Mouse (Mus musculus): Measurements from ENCODE around the gene Dennd4c. TPM values are rescaled to one million over a fixed set of nuclear protein-coding genes. Genes with fewer than 3 reads are reported as not detected.

Dennd4c gene
- polyA plus RNA-seq (2021): 14.4 TPM

DNA sequence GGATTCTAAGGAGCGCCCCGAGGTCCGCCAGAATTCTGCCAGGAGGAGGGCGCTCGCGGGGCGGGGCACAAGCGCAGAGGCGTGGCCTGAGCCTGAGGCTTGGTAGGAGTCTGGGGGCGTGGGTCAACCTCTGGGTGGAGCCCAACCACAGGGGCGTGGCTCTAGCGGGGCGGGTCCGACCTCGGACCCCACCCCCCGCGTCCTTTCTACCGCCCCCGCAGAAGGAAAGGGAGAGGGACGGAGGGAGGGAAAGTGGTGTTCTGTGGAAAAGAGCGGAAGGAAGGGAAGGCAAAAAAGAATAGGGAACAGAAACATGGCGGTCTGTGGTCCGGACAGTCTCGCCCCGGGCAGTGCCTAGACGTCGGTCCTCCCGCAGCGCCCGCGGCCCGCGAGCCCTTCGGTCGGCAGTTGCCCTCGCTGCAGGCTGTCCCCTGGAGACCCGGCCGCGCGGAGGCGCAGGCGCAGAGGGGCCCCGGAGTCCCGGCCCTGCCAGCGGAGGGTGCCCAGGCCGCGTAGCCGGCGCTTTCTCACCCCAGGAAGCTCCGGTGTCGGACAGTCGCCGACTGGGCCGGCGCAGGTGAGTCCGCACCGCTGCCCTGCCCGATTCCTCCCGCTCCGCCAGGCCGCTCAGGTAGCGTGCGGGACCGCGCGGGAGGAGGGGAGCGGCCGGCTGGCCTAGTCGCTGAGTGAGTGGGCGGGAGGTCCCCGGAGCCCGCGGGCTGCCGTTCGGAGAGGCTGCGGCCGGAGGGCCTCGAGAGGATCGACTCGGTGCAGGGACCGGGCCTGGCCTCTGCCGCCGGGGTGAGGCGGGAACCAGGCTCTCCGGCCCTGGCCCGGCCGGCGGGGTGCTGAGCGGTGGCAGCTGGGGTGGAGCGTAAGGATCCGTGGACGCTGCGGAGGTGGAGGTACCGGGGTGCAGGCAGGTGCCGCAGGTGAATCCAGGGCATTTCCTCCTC lies at the start of gene Dennd4c:
TSS of gene Dennd4c (plus strand) at position 220 of the 956 bp plus-strand sequence.
- POLR2A ChIA-PET: interaction anchor here (0.6 kb wide), 2 partner anchors 29 to 67 kb away, joined by 3 read pairs; no protein-coding TSS in a partner anchor
- ATAC-seq: peak; percentile 95
- no peak for TF ChIP-seq CTCF (IDR thresholded peaks at IDR 0.05)
- in situ Hi-C loops (cut with MboI; ENCODE audit: low pct_unique_long_range_greater_than_20kb): no loop called here
- H3K27me3 ChIP-seq: no peaks in the 10 kb centered on the region
- DNase-seq (ENCODE audit: low read depth, low spot score): peak; percentile 69
- CTCF ChIA-PET: interaction anchor here (1.1 to 1.5 kb wide), 2 partner anchors 13 to 52 kb away, joined by 3 to 4 read pairs; no protein-coding TSS in a partner anchor

DNA sequence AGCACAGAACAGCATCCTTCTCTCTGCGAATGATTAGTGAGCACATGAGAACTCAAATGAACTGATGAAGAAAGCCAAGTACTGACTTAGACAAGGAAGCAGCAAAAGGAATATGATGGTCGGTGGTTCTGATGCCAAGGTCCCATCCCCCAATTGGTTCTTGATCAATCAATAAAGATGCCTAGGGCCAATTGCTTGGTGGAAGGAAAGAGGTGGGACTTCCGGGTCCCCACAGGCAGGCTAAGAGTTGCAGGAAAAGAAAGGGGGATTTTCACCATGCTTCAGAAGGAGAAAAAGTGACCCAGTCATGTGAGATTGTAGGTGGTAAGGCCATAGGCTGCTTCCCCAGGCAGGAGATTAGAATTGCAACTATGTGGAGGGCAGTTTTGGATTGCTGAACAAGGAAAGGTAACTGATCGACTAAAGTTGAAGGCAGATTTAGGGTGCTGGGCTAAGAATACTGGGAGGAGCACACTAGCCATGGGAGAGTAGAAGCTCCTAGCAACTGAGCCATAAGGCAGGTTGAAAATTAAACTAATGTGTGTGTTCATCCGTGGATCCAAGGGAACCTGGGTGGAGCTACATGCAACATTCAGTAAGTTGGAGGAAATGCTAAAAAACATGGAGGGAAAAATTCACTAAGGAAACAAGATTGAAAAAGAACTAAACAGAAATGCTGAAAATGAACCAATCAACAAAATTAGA lies 49.0 kb upstream of the Dennd4c start:
- H3K27me3 ChIP-seq: no peaks in the 10 kb centered on the region
- ChIA-PET CTCF (no interaction called here), POLR2A (no interaction called here)
- DNase-seq (ENCODE audit: low read depth, low spot score) (no peak), ATAC-seq (no peak)
- no peak for TF ChIP-seq CTCF (IDR thresholded peaks at IDR 0.05)
- in situ Hi-C loops (cut with MboI; ENCODE audit: low pct_unique_long_range_greater_than_20kb): loop anchor here (5.0 to 10.0 kb wide), 3 partner anchors 47 to 865 kb away; partner anchors contain the start of gene Rraga

DNA sequence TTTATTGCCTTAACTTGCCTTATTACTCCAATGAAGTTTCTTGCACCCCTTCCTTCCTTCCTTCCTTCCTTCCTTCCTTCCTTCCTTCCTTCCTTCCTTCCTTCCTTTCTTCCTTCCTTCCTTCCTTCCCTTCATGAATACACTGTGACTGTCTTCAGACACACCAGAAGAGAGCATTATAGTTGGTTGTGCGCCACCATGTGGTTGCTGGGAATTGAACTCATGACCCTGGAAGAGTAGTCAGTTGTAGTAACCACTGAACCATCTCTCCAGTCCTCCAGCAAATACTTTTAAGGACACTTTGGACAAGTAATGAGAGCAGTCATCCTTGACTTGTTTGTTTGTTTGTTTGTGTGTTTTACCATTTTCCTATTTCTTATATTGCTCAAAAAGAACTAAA lies 39.6 kb upstream of the Dennd4c start:
- ChIA-PET CTCF (no interaction called here), POLR2A (no interaction called here)
- in situ Hi-C loops (cut with MboI; ENCODE audit: low pct_unique_long_range_greater_than_20kb): no loop called here
- ATAC-seq: no peak
- DNase-seq (ENCODE audit: low read depth, low spot score): no peak
- no peak for TF ChIP-seq CTCF (IDR thresholded peaks at IDR 0.05)
- H3K27me3 ChIP-seq: no peaks in the 10 kb centered on the region

DNA sequence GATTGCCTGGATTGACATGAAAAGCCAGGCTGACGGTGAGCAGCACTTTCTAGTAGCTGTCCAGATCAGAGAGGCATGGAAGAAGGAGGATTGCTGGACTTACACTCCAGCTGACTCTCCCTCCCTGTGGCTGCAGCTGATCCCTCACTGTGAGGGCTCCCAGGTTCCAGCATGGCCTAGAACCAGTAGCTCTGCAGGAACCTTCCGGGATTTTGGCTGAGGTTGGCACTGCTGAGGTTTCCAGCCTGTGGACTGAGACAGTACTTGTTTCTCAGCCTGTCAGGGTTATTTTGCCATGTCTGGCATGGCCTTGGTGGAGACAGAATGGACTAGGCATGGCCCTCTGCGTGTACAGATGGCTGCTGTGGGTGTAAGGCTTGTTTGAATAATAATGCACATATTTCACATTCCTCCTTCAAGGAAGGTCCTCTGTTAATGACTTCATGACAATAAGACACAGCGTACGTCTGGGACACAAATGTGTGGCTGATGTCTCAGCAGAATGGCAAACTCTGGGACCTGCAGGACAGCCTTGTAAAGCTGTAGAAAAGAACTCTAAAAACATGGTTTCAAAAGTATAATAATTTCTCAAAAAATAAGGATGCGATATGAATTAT lies 38.2 kb upstream of the Dennd4c start:
- no peaks in the 10 kb centered on the region for H3K27me3 ChIP-seq
- no peak for TF ChIP-seq CTCF (IDR thresholded peaks at IDR 0.05)
- no peak for ATAC-seq
- ChIA-PET POLR2A (interaction anchor here (1.2 kb wide), 1 partner anchor 57 kb away, joined by 4 read pairs; no protein-coding TSS in a partner anchor), CTCF (no interaction called here)
- in situ Hi-C loops (cut with MboI; ENCODE audit: low pct_unique_long_range_greater_than_20kb): no loop called here
- no peak for DNase-seq (ENCODE audit: low read depth, low spot score)

DNA sequence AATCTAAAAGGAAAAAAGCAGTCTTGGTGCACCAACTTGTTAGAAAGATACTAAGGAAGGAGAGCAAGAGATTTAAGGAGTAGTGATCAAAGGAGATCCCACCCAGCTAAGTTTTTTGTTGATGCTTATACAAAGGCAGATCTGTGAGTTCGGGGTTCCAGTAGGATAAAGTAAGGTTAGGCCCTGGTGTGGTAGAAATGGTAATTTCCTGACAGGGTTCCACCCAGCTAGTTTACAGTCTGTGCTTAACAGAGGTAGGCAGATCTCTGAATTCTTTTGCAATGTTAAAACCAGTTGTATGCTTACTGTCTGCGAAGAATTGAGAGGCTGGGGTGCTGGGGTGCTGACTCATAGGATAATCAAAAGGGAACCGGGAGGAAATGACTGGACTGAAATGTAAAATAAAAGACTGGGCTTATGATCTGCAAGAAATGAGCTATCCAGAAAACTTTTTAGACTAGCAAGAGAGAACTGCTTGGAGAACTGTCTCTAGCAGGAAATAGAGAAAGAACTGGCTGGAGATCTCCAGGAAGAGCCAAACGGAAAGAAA lies 37.6 kb upstream of the Dennd4c start:
- no peak for ATAC-seq
- ChIA-PET CTCF (no interaction called here), POLR2A (interaction anchor here (1.2 kb wide), 1 partner anchor 57 kb away, joined by 4 read pairs; no protein-coding TSS in a partner anchor)
- no peaks in the 10 kb centered on the region for H3K27me3 ChIP-seq
- no peak for DNase-seq (ENCODE audit: low read depth, low spot score)
- in situ Hi-C loops (cut with MboI; ENCODE audit: low pct_unique_long_range_greater_than_20kb): no loop called here
- no peak for TF ChIP-seq CTCF (IDR thresholded peaks at IDR 0.05)

DNA sequence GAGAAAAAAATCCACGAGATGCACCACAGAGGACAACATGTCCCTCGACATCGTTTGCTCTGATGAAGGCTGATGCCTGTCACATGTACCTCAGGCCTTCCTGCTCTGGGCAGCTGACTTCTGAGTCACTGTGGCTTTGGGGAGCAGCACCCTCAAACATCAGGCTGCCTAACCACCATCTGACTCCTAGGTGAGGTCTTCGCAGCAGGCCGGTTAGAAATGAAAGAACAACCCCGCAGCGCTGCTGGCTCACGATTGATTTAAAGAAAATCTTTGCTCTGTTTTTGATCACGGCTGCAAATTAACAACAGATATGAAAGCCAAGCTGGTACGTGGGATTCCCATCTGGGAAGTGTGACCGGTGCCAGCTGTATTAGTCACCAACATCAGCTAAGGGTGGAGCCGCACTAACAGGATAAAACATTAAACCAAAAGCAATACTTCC lies 35.6 kb upstream of the Dennd4c start:
- in situ Hi-C loops (cut with MboI; ENCODE audit: low pct_unique_long_range_greater_than_20kb): no loop called here
- ATAC-seq (peak; percentile 66), DNase-seq (ENCODE audit: low read depth, low spot score) (no peak)
- CTCF ChIA-PET: interaction anchor here (1.0 kb wide), 1 partner anchor 40 kb away, joined by 3 read pairs; no protein-coding TSS in a partner anchor
- POLR2A ChIA-PET: interaction anchor here (0.6 kb wide), 1 partner anchor 144 kb away, joined by 3 read pairs; no protein-coding TSS in a partner anchor
- no peaks in the 10 kb centered on the region for H3K27me3 ChIP-seq
- TF ChIP-seq CTCF (IDR thresholded peaks at IDR 0.05): no peak

DNA sequence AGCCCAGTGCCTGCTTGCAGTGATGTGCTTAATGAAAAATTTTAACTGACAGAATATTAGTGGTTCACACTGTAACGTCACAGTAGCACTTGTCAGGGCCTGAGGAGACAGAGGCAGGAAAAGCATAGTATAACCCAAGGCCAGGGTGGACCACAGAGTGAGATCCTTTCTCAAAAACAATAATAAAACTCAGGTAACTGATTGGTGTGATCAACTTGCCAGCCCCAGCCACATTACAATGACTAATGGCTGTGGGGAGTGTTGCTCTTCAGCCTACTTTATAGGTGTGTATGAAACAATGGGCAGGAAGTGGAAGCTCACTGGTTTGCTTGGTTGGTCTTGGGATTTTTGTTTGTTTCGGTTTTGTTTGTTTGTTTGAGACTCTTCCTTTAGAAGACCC lies 34.8 kb upstream of the Dennd4c start:
- TF ChIP-seq CTCF (IDR thresholded peaks at IDR 0.05): no peak
- CTCF ChIA-PET: interaction anchor here (1.0 kb wide), 1 partner anchor 39 kb away, joined by 3 read pairs; no protein-coding TSS in a partner anchor
- no peak for ATAC-seq
- in situ Hi-C loops (cut with MboI; ENCODE audit: low pct_unique_long_range_greater_than_20kb): no loop called here
- H3K27me3 ChIP-seq: no peaks in the 10 kb centered on the region
- DNase-seq (ENCODE audit: low read depth, low spot score): no peak
- POLR2A ChIA-PET: no interaction called here

DNA sequence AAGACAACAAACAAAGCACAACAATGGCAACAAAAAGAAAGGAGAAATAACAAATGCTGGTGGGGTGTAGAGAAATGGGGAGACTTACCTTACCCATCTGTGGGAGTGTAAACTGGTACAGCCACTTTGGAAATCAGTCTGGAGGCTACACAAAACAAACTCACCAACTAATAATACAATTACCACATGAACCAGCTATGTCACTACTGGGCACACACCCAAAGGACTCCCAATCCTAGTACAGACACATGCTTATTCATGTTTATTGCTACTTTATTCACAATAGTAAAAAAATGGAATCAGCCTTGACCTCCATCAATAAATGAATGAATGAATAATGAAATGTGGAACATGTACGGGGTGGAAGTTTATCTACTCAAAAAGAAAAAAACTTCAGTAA lies 33.0 kb upstream of the Dennd4c start:
- ATAC-seq (no peak), DNase-seq (ENCODE audit: low read depth, low spot score) (no peak)
- in situ Hi-C loops (cut with MboI; ENCODE audit: low pct_unique_long_range_greater_than_20kb): no loop called here
- TF ChIP-seq CTCF (IDR thresholded peaks at IDR 0.05): no peak
- ChIA-PET POLR2A (no interaction called here), CTCF (no interaction called here)
- H3K27me3 ChIP-seq: no peaks in the 10 kb centered on the region

DNA sequence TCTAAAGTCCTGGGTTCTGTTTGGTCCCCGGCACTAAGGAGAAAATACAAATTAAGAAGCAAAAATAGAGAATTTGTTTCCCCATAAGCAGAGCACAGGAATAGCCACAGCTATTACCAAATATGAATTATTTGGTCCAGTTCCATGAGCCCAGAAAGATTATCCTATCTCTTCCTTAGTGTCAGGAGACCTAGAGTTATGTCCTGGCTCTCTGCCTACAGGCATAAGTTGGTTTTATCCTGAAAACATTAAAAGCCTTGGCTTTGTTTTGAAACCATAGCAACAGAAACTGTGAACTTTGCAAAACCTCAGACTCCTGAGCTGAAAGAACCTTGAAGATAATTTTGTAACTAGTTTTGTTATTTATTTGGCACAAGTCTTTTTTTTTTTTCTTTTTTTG lies 31.2 kb upstream of the Dennd4c start:
- TF ChIP-seq CTCF (IDR thresholded peaks at IDR 0.05): no peak
- ChIA-PET POLR2A (no interaction called here), CTCF (no interaction called here)
- no peaks in the 10 kb centered on the region for H3K27me3 ChIP-seq
- peak; percentile 62 for DNase-seq (ENCODE audit: low read depth, low spot score)
- in situ Hi-C loops (cut with MboI; ENCODE audit: low pct_unique_long_range_greater_than_20kb): no loop called here
- peak; percentile 49 for ATAC-seq

Measured in Patski (cell line).